Mouse (Mus musculus): ENCODE measurements around the gene Plekhm2. TPM values are rescaled to one million over a fixed set of nuclear protein-coding genes. Genes with fewer than 3 reads are reported as not detected.

Plekhm2 gene
- total RNA-seq (2021): 10 to 100 TPM; 90.7 to 91.7 TPM

- intact Hi-C loops (cut with DNase I): no loop called here
Measured at GRCm38 (mm10) chr4:141664799-141665198, at the start of gene Plekhm2. Gene Plekhm2, minus strand, starts transcription at chr4:141664899.

GRCm38 (mm10) chr4:141713598-141714142 lies 49.0 kb upstream of the Plekhm2 start:
- intact Hi-C loops (cut with DNase I): no loop called here

More at GRCm38 (mm10) chr4:141664799-141665198, at the start of gene Plekhm2:
- DNase-seq (ENCODE audit: low spot score in 2 of 2): no peak

GRCm38 (mm10) chr4:141711250-141711649 lies 46.6 kb upstream of the Plekhm2 start:
- DNase-seq (ENCODE audit: low spot score in 2 of 2): peak; percentile 23 to 46
- intact Hi-C loops (cut with DNase I): no loop called here

More at GRCm38 (mm10) chr4:141713598-141714142, 49.0 kb upstream of the Plekhm2 start:
- no peak for DNase-seq (ENCODE audit: low spot score in 2 of 2)

GRCm38 (mm10) chr4:141708971-141709370 lies 44.3 kb upstream of the Plekhm2 start:
- intact Hi-C loops (cut with DNase I): no loop called here
- DNase-seq (ENCODE audit: low spot score in 2 of 2): no peak

GRCm38 (mm10) chr4:141708005-141708404 lies 43.3 kb upstream of the Plekhm2 start:
- intact Hi-C loops (cut with DNase I): no loop called here
- DNase-seq (ENCODE audit: low spot score in 2 of 2): no peak

- peak; percentile 34 to 54 for DNase-seq (ENCODE audit: low spot score in 2 of 2)
- intact Hi-C loops (cut with DNase I): no loop called here
Measured at GRCm38 (mm10) chr4:141705331-141705730, 40.6 kb upstream of the Plekhm2 start.

- intact Hi-C loops (cut with DNase I): no loop called here
Measured at GRCm38 (mm10) chr4:141704625-141705024, 39.9 kb upstream of the Plekhm2 start.

GRCm38 (mm10) chr4:141694719-141695118 lies 30.0 kb upstream of the Plekhm2 start:
- DNase-seq (ENCODE audit: low spot score in 2 of 2): no peak
- intact Hi-C loops (cut with DNase I): no loop called here

More at GRCm38 (mm10) chr4:141704625-141705024, 39.9 kb upstream of the Plekhm2 start:
- no peak for DNase-seq (ENCODE audit: low spot score in 2 of 2)

- intact Hi-C loops (cut with DNase I): no loop called here
- no peak for DNase-seq (ENCODE audit: low spot score in 2 of 2)
Measured at GRCm38 (mm10) chr4:141688505-141688904, 23.8 kb upstream of the Plekhm2 start.

GRCm38 (mm10) chr4:141686525-141686924 lies 21.8 kb upstream of the Plekhm2 start:
- no peak for DNase-seq (ENCODE audit: low spot score in 2 of 2)
- intact Hi-C loops (cut with DNase I): no loop called here

GRCm38 (mm10) chr4:141686093-141686492 lies 21.4 kb upstream of the Plekhm2 start:
- intact Hi-C loops (cut with DNase I): no loop called here
- DNase-seq (ENCODE audit: low spot score in 2 of 2): no peak

- DNase-seq (ENCODE audit: low spot score in 2 of 2): no peak
- intact Hi-C loops (cut with DNase I): no loop called here
Measured at GRCm38 (mm10) chr4:141685499-141685898, 20.8 kb upstream of the Plekhm2 start, which contains the start of gene Rsc1a1. Gene Rsc1a1, minus strand, starts transcription at chr4:141685599.

- no peak for DNase-seq (ENCODE audit: low spot score in 2 of 2)
- intact Hi-C loops (cut with DNase I): no loop called here
Measured at GRCm38 (mm10) chr4:141682706-141683230, 18.1 kb upstream of the Plekhm2 start.

GRCm38 (mm10) chr4:141681767-141682166 lies 17.1 kb upstream of the Plekhm2 start:
- DNase-seq (ENCODE audit: low spot score in 2 of 2): no peak
- intact Hi-C loops (cut with DNase I): no loop called here

- DNase-seq (ENCODE audit: low spot score in 2 of 2): no peak
- intact Hi-C loops (cut with DNase I): no loop called here
Measured at GRCm38 (mm10) chr4:141680892-141681291, 16.2 kb upstream of the Plekhm2 start.

GRCm38 (mm10) chr4:141679016-141679415 lies 14.3 kb upstream of the Plekhm2 start:
- no peak for DNase-seq (ENCODE audit: low spot score in 2 of 2)
- intact Hi-C loops (cut with DNase I): no loop called here

GRCm38 (mm10) chr4:141676462-141676979 lies 11.8 kb upstream of the Plekhm2 start:
- intact Hi-C loops (cut with DNase I): no loop called here

GRCm38 (mm10) chr4:141672325-141672724 lies 7.6 kb upstream of the Plekhm2 start:
- intact Hi-C loops (cut with DNase I): no loop called here
- DNase-seq (ENCODE audit: low spot score in 2 of 2): no peak

More at GRCm38 (mm10) chr4:141676462-141676979, 11.8 kb upstream of the Plekhm2 start:
- DNase-seq (ENCODE audit: low spot score in 2 of 2): no peak

GRCm38 (mm10) chr4:141671389-141671788 lies 6.7 kb upstream of the Plekhm2 start:
- DNase-seq (ENCODE audit: low spot score in 2 of 2): no peak
- intact Hi-C loops (cut with DNase I): no loop called here

- no peak for DNase-seq (ENCODE audit: low spot score in 2 of 2)
- intact Hi-C loops (cut with DNase I): no loop called here
Measured at GRCm38 (mm10) chr4:141669898-141670712, 5.4 kb upstream of the Plekhm2 start.

All from left cerebral cortex, postnatal 36 days (tissue).